Mouse (Mus musculus) stomach, postnatal 0 days (tissue): Measurements from ENCODE around the gene Fam19a2. TPM values are rescaled to one million over a fixed set of nuclear protein-coding genes. Genes with fewer than 3 reads are reported as not detected.
A peak's percentile ranks its signal among the peaks of the same experiment; 100 is the strongest.

Experiments used
- ATAC-seq: fragments of 200-750 bp; cut with Nextera tagmentation; 2 replicates; pipeline ENCODE4 v1.8.0; 2017; ENCODE audit not compliant: low FRiP score, low TSS enrichment
- DNase-seq: peaks from one replicate; pipeline ENCODE4 v3.0.0-alpha.2; 2016; ENCODE audit warnings: low spot score
- H3K27ac ChIP-seq: fragments of 300-500 bp; sonication (generic); replicated peaks from 2 replicates; pipeline ENCODE4 v1.5.1; 2014; ENCODE audit warnings: mild to moderate bottlenecking, control low read depth
- H3K27me3 ChIP-seq: fragments of 300-500 bp; sonication (generic); 2 replicates; pipeline ENCODE4 v1.6.1; 2014; ENCODE audit warnings: low read length; ENCODE audit not compliant: control insufficient read depth, insufficient read depth
- H3K36me3 ChIP-seq: fragments of 300-500 bp; sonication (generic); 2 replicates; pipeline ENCODE4 v1.6.1; 2014; ENCODE audit warnings: low read length, mixed read lengths; ENCODE audit not compliant: control insufficient read depth, insufficient read depth
- H3K4me1 ChIP-seq: fragments of 300-500 bp; sonication (generic); replicated peaks from 2 replicates; pipeline ENCODE4 v1.6.1; 2014; ENCODE audit warnings: antibody characterized with exemption; ENCODE audit not compliant: control insufficient read depth, insufficient read depth
- H3K4me2 ChIP-seq: fragments of 300-500 bp; sonication (generic); replicated peaks from 2 replicates; pipeline ENCODE4 v1.6.1; 2014; ENCODE audit warnings: low read depth, mild to moderate bottlenecking, control low read depth, moderate library complexity
- H3K4me3 ChIP-seq: fragments of 300-500 bp; sonication (generic); 2 replicates; pipeline ENCODE4 v1.5.1; 2014; ENCODE audit warnings: low read depth, low read length, control low read depth
- H3K9ac ChIP-seq: fragments of 300-500 bp; sonication (generic); 2 replicates; pipeline ENCODE4 v1.6.1; 2014; ENCODE audit warnings: mild to moderate bottlenecking, low read length, control low read depth, mixed read lengths
- H3K9me3 ChIP-seq: fragments of 300-500 bp; sonication (generic); 2 replicates; pipeline ENCODE4 v1.6.1; 2016; ENCODE audit warnings: low read length; ENCODE audit not compliant: control insufficient read depth
- CTCF ChIP-seq: IDR thresholded peaks from 2 replicates; pipeline ENCODE4 v1.5.1; 2016; ENCODE audit warnings: antibody characterized with exemption, low read depth, mild to moderate bottlenecking, moderate library complexity
- EP300 ChIP-seq: optimal IDR thresholded peaks from 2 replicates; pipeline ENCODE3; 2016; ENCODE audit warnings: antibody characterized with exemption
- WGBS: fragments of 180-500 bp; shearing (Covaris S2); extraction: QIAGEN DNeasy Blood & Tissue Kit; methylation state at CpG from one replicate; pipeline ENCODE4 v1.1.7; 2014; 5-methylcytosine and 5-hydroxymethylcytosine counted together
- polyA plus RNA-seq: library from polyadenylated mRNA; unstranded; fragments of >200 nt; fragmentation: Nextera tagmentation; extraction: Ambion mirVana; gene quantifications from 2 replicates; pipeline ENCODE4 v1.2.1, GENCODE M21; 2015

The Fam19a2 gene
- polyA plus RNA-seq, 1 experiment from 2014 or later: 2.4 TPM

DNA sequence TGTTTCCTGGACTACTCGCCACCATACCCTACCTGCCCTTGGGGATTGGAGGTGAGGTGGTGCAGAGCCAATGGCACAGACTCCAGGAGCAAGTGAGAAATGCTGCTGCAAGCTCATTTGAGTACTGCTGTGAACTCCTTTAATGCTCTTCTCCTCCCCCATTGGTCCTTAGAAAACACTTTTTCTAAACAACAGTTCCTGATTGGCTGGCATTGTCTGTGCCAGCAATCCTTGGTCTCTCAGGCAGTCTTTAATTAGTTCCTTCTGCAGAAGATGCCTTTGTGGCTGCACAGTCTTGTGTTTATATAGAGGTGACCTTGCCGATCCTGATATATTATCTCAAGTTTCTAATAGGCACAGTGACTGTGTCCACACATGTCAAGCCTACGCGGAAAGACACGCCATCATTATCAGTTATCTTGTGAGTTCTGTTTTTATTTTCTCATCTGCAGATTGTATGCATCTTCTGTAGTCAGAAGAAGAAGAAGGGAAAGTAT lies 365.5 kb downstream of the Fam19a2 start:
- no peak overlapping the region for H3K4me2 ChIP-seq
- ATAC-seq (no peak), DNase-seq (no peak)
- no peaks in the 10 kb centered on the region for H3K27me3 ChIP-seq
- no peak overlapping the region for H3K27ac ChIP-seq
- no peaks in the 10 kb centered on the region for H3K36me3 ChIP-seq
- no peaks in the 10 kb centered on the region for H3K4me1 ChIP-seq
- H3K9ac ChIP-seq: no peak overlapping the region
- TF ChIP-seq EP300: no peak
- TF ChIP-seq CTCF: no peak
- WGBS: 76% methylated on average over 5 of the region's 5 CpGs
- H3K4me3 ChIP-seq: no peak overlapping the region
- H3K9me3 ChIP-seq: no peaks in the 10 kb centered on the region

DNA sequence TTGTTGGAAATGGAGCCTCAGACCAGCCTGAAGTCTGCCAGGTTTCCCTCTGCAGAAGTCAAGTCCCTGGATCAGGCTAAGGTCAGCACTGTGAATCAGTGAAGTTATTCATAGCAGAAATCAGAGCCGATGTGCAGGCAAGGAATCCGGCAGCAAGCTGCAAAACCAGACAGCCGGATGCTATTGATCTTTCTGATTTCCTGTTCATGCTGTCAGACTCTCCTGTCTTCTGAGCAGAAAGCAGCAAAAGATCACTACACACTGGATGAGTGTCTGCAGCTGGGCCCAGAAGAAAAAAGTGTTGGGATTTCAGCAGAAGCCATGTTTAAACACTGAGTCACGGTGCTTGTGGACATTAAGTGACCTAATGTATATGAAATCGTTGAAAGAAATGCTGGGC lies 368.2 kb downstream of the Fam19a2 start:
- DNase-seq (no peak), ATAC-seq (no peak)
- Histone ChIP-seq H3K27me3 (no peaks in the 10 kb centered on the region), H3K27ac (no peak overlapping the region), H3K4me3 (no peak overlapping the region), H3K9me3 (no peaks in the 10 kb centered on the region), H3K36me3 (no peaks in the 10 kb centered on the region), H3K4me2 (no peak overlapping the region), H3K4me1 (no peaks in the 10 kb centered on the region), H3K9ac (no peak overlapping the region)
- 23% methylated on average over 5 of the region's 5 CpGs for WGBS
- TF ChIP-seq CTCF: no peak
- TF ChIP-seq EP300: no peak

DNA sequence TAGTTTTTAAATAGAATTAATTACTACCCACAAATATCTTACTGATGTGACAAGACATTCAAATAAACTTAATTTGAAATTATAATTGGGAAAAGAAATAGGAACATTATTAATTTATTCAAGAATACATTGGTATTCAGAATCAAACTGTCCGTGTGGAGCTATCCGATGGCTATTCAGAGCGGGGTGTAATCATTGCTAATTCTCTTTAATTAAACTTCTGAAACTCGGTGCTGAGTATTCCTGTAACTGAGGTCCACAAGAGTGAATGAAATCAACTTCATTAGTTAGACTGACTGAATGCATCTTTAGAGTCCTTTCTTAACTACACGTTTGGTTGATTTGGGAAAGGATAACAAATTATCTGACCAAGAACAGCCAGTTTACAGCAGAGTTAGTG lies 372.9 kb downstream of the Fam19a2 start:
- no peak overlapping the region for H3K27ac ChIP-seq
- 90% methylated on average over 5 of the region's 5 CpGs for WGBS
- H3K4me1 ChIP-seq: no peaks in the 10 kb centered on the region
- H3K4me3 ChIP-seq: no peak overlapping the region
- H3K27me3 ChIP-seq: no peaks in the 10 kb centered on the region
- H3K9me3 ChIP-seq: no peaks in the 10 kb centered on the region
- H3K36me3 ChIP-seq: no peaks in the 10 kb centered on the region
- TF ChIP-seq EP300: no peak
- no peak for TF ChIP-seq CTCF
- H3K9ac ChIP-seq: no peak overlapping the region
- ATAC-seq (no peak), DNase-seq (no peak)
- no peak overlapping the region for H3K4me2 ChIP-seq

DNA sequence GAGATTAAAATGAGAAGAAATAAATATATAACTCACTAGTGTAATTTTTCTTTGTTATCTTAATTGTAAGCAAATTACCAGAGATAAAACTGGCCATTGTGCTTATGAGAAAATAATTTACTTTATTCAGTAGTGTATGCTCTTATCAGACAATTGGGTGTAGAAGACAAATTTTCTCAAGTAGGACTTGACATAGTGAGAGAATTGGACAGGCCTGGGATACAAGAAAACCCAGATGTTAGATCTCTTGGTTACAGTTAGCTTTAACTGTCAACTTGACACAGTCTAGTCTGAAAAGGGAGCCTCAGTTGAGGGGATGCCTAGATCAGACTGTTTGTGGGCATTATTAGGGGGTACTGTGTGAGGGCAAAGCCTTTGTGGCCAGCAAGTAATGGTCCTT lies 373.7 kb downstream of the Fam19a2 start:
- Histone ChIP-seq H3K9me3 (no peaks in the 10 kb centered on the region), H3K4me3 (no peak overlapping the region), H3K4me2 (no peak overlapping the region), H3K36me3 (no peaks in the 10 kb centered on the region), H3K27ac (no peak overlapping the region), H3K27me3 (no peaks in the 10 kb centered on the region), H3K4me1 (no peaks in the 10 kb centered on the region), H3K9ac (no peak overlapping the region)
- ATAC-seq (no peak), DNase-seq (no peak)
- TF ChIP-seq EP300 (no peak), CTCF (no peak)

DNA sequence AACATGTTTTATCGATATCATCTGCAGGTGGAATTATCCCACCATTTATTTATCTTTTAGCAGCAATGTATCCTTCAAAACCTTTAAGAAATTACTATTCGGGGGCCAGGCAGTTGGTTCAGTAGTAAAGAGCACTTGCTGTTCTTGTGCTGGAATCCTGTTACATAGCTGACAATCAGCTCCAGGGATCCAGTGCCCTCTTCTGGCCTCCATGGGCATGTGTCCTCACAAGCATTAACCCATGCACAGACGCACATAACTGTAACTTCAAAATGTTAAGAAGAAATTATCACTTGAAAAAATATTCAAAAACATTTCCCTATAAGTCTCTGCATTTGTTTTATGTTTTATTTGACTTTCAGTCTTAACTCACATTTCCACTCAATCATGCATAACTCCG lies 381.8 kb downstream of the Fam19a2 start:
- peak; percentile 16; the same call in 1 of the 2 replicates for TF ChIP-seq CTCF
- TF ChIP-seq EP300: no peak
- no peak overlapping the region for H3K4me3 ChIP-seq
- WGBS: 93% methylated on average over 4 of the region's 4 CpGs
- H3K4me1 ChIP-seq: no peaks in the 10 kb centered on the region
- H3K36me3 ChIP-seq: no peaks in the 10 kb centered on the region
- no peak for ATAC-seq
- H3K9ac ChIP-seq: no peak overlapping the region
- H3K27ac ChIP-seq: no peak overlapping the region
- no peak overlapping the region for H3K4me2 ChIP-seq
- no peak for DNase-seq
- H3K27me3 ChIP-seq: no peaks in the 10 kb centered on the region
- H3K9me3 ChIP-seq: no peaks in the 10 kb centered on the region

DNA sequence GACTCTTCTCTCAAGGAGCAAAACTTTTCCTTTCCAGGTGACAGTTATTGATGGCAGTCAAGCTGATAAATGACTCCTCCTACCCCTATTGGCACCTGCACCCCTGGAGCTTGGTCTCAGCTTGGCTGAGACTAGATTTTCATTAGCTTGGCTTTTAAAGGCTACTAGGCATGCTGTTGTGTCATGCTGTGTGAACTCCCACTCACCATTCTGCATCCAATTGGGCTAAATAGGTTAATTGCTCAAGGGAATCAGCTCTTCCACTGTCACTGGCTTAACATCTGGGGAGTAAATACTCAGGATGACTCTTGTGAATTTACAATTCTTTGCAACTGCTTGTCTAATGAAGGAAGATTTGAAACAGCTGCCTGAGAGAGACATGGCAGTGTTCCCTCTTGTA lies 407.4 kb downstream of the Fam19a2 start:
- no peaks in the 10 kb centered on the region for H3K4me1 ChIP-seq
- H3K4me3 ChIP-seq: no peak overlapping the region
- H3K9ac ChIP-seq: no peak overlapping the region
- no peak for ATAC-seq
- no peaks in the 10 kb centered on the region; the same call in 1 of the 2 replicates for H3K36me3 ChIP-seq
- H3K27me3 ChIP-seq: no peaks in the 10 kb centered on the region
- H3K27ac ChIP-seq: no peak overlapping the region
- TF ChIP-seq CTCF (no peak), EP300 (no peak)
- no peak overlapping the region for H3K4me2 ChIP-seq
- H3K9me3 ChIP-seq: no peaks in the 10 kb centered on the region
- no peak for DNase-seq
